Mouse (Mus musculus) T-helper 17 cell (primary cell): ENCODE data around the gene Gys1.
"Not testable (repeated sequence)": the region's sequence is repeated elsewhere in the genome, so short reads cannot be mapped to it uniquely, and the experiment has no call there.

Source experiments
- in situ Hi-C, 2 experiments: fragments of 300-600 bp; cut with MboI, MseI; formaldehyde crosslinking; loops; 1 replicate in 1 of 2; 2 replicates in 1 of 2; pipeline ENCODE4 v1.15.1; 2025; ENCODE audit warnings: high pct_unique_total_duplicates in 2 of 2

Gys1 gene

DNA sequence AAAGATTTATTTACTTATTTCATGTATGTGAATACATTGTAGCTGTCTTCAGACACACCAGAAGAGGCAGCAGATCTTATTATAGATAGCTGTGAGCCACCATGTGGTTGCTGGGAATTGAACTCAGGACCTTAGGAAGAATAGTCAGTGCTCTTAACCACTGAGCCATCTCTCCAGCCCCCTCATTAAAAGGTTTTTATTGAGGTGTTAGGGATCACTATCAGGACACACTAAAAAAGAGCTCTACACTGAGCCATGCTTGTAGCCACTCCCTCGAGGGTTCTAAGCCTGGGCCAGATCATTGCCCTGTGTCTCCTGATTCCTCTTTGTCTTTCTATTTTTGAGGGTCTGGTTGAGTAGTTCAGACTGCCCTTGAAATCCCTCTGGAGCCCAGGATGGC, 41.8 kb downstream of the Gys1 start:
- in situ Hi-C loops = loop anchor here (5.0 kb wide), 1 partner anchor 86 kb away; no protein-coding TSS in a partner anchor

DNA sequence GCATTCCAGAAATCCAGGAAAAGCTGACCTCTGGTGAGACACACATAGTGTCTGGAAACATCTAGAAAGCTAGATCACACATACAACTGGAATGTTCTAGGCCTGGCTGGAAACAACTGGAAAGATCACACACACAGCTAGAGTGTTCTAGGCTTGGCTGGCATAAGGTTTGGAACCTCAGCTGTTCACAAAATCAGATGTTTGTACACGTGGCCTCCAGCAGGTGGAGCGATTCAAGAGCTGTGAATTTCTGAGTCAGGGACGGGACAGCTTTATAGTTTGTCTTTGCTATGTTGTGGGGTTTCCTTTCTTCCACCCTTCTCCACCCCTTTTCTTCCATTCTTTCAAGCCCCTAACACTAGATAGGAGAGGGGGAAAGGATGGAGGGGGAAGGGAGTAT, 42.4 kb downstream of the Gys1 start:
- in situ Hi-C loops = loop anchor here (5.0 kb wide), 1 partner anchor 85 kb away; no protein-coding TSS in a partner anchor

DNA sequence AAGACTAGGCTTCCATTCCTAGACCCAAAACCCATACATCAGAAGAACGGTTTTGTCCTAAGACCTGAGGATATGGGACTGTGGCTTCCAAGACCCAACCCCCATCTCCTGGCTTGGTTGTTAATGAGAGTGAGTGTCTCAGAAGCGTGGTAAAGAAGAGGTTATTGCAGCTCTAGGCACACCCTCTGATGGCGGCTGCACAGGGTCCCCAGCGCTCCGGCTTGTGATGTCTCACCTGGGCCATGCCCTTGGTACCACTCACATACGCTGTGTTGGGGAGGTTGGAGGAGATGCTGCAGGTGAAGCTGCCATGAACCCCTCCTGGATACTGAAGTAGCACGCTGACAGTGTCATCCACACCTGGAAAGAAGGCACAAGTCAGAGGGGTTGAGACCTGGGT, 44.1 kb downstream of the Gys1 start:
- in situ Hi-C loops = loop anchor here (5.0 kb wide), 1 partner anchor 84 kb away; no protein-coding TSS in a partner anchor

DNA sequence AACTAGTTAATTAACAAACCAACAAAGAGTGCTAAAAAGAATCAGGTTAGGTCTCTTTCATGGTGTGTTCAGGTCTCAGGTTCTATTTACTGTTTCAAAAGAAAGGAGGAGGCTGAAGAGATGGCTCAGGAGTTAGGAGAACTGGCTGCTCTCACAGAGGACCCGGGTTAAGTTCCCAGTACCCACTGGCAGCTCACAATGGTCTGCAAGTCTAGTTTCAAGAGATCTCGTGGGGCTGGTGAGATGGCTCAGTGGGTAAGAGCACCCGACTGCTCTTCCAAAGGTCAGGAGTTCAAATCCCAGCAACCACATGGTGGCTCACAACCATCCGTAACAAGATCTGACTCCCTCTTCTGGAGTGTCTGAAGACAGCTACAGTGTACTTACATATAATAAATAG, 45.7 kb downstream of the Gys1 start:
- in situ Hi-C loops = not testable (repeated sequence)

DNA sequence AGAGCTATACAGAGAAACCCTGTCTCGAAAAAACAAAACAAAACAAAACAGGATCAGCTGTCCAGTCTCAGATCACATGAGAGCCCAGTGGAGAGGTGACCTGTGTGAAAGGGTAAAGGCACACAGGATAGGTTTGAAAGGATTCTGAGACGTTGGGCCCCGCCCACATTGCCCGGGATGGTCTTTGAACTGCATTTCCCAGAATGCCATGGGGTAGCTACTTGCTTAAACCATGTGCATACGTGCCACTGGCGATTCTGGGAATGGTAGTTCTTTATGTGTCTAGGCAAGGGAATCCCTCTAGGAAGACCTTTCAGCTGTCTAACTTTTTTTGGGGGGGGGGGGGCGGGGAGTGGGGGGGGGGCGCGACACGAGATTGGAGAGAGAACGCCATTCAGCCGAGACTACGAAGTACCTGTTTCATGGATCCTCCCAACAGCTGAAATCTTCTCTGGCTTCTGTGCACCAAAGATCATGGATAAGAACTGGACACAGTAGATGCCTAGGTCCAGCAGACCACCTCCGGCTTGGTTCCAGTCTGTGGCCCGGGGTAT, 46.8 kb downstream of the Gys1 start, which contains the start of gene Tulp2:
Gene Tulp2, plus strand, starts transcription at position 504 of the 554 bp plus-strand sequence.
- in situ Hi-C loops = no loop called here

DNA sequence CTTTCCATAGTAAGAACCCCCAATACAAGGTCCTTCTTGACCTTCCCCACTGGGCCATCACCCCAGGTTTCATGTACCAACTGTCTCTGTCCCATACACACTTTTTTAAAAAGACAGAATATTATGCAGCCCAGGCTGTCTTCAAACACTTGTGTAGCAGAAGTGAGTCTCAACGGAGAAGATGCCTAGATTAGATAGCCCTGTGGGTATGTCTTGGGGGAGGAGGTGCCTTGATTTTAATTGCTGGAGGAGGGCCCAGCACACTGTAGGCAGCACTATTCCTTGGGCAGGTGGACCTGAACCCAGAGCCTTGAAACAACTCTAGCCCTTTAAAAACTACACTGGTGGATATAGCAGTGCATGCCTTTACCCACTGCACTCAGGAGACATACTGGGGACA, 47.5 kb downstream of the Gys1 start:
- in situ Hi-C loops = no loop called here

DNA sequence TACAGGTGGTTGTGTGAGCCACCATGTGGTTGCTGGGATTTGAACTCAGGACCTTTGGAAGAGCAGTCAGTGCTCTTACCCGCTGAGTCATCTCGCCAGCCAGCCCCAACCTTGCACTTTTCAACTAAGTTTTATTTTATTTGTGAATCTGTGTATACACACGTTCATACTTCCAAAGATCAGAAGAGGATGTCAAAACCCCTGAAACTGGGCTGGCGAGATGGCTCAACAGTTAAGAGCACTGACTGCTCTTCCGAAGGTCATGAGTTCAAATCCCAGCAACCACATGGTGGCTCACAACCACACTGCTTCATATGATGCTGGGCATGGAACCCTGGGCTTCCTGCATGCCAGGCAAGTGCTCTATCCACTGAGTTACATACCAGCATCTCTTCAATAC, 50.3 kb downstream of the Gys1 start:
- in situ Hi-C loops = not testable (repeated sequence)

DNA sequence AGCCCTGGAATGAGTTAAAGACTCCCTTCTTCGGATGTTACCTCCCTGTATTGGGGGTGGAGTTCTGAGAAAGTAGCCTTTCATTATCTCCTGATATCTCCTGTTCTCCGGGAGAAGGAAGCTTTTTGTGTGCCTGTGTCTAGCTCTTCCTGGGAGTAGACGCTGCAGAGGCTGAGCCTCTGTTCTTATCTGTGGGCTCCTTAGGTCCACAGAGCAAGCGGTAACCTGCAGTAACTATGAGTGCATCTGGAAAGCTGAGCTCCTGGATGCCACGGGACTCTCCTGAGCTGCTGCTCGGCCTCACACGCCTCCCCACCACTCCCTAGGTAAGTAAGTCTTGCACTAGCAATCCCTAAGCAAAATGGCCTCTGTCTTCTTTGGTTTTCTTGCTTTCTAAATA, 51.5 kb downstream of the Gys1 start:
- in situ Hi-C loops = no loop called here

DNA sequence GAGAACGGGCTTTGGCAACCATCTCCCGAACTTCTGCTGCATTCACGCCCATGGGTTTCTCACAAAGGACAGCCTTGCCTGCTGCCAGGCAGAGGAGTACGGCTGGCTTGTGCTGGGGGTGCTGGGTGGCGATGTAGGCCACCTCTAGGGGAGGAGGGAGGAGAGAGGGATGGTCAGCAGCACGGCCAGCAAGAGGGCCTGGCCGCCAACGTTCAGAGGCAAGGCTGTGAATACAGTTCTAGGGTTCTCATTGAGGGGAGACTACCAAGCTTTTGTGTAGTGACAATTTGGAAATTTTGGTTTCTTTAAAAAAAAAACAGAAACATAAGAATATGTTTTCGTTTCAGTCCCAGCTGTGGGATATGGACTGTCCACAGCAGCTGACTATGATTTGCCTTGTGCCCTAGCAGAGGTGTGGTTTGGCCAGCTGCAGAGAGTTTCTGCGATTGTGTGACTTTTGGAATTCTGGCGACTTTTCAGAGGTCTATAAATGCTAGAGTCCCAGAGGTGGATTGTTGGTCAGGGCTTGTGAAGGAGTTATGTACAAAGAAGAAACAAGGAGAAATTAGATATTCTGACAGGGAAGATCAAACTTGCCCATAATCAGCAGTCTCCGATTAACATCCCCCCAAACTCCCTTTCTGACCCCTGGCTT, 52.2 kb downstream of the Gys1 start, which contains the start of gene Gm45808:
Gene Gm45808, minus strand, starts transcription at position 51 of the 655 bp plus-strand sequence.
- in situ Hi-C loops = no loop called here

DNA sequence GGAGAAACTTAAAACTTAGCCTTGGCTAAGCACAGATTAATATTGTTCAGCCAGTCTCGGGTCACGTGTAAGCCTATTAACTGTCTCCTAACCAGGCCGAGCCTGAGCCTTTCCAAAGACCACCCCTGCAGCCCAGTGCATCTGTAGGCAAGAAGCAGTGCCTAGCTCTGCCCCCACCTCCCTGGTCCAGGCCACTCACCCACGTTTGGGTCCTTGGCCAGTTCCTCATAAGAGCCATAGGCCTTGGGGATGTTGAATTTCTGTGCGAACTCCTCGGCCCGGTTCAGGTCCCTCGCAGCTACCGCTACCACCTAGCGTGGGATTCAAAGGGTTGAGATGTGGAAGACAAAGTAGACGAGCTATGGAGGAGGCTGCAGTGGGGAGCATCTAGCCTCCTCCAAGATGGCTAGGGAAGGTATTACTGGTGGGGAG, 53.2 kb downstream of the Gys1 start:
- in situ Hi-C loops = no loop called here

DNA sequence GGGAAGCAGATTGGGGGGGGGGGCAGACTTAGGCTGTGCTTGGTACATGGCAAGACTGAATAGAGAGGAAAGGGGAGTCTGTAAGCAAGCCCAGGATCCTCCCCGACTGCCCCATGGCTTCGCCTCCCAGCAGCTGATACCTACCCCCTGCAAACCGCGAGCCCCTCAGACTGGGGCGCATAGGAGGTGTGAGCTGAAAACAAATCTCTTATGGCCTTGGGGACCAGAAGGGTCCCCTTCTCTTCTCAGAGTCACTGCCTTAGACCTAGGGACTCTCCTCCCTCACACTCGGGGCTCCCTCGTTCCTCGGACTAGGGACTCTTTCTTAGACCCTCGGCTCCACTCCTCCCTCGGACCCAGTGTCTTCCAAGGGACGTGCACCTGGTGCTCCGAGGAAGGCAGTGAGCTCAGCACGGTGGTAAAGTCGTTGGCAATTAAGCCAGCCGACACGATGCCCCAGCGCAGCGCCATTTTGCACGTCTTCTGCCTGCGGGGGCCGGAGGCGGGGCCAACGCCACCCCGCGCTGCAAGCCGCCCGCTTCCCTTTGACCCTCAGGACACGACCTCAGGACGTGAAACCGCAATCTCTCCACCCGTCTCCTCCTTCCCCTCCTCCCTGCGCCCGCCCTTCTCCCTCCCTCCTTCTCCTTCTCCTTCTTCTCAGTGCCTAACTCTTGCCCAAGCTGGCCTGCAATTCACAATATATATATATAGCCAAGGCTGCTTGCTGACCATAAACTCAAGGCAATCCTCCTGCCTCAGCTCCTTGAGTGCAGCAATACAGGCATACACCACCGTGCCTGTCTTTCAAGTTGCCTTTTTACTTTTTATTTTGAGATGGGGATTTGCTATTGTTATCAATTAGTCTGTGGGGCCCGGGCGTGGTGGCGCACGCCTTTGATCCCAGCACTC, 53.9 kb downstream of the Gys1 start, which contains the start of gene Dhdh:
Gene Dhdh, minus strand, starts transcription at position 513 of the 912 bp plus-strand sequence.
- in situ Hi-C loops = no loop called here

DNA sequence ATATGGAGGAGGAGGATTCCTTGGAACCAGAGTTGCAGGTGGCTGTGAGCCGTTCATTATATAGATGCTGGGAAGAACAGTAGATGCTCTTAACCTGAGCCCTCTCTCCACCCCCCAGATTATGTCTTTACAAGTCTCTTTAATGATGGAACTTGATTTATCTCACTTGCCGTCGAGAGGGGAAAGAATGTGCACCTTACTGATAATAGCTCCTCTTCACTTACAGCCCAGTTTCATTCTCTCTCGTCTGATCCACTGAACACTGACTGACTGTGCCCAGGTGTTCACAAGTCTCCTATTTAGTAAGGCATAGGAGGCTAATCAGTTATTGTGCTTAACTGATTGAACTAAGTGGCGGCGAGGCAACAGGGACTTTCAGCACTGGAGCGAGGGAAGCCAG, 54.9 kb downstream of the Gys1 start:
- in situ Hi-C loops = no loop called here

DNA sequence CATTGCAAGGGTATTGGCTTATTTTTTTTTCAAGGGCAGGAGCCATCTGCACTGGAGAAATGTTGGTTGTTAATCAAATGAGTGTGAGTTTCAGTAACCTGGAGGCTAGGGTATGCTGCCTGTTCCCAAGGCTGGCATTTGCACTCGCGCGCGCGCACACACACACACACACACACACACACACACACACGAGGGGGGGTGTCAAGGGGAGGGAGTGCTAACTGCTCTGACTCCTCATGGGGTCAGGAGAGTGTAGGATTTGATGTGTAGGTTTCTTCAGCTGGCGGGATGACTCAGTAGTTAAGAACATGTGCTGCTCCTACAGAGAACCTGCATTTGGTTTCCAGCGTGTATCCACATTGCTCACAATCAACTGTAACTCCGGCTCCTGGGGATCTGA, 56.2 kb downstream of the Gys1 start:
- in situ Hi-C loops = no loop called here

DNA sequence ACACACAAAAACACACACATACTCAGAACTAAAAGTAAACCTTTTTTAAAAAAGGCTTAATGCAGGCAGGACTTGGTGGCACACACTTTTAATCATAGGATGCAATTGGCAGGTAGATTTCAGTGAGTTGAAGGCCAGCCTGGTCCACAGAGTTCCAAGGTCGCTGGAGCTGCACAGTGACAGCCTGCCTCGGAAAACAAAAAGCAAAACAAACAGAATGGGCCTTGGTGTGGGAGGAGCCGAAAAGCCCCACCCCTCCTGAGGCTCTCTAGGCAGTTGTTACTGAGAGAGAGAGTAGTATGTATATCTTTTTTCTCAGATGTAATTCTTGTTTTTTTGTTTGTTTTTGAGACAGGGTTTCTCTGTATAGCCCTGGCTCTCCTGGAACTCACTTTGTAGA, 56.6 kb downstream of the Gys1 start:
- in situ Hi-C loops = no loop called here

DNA sequence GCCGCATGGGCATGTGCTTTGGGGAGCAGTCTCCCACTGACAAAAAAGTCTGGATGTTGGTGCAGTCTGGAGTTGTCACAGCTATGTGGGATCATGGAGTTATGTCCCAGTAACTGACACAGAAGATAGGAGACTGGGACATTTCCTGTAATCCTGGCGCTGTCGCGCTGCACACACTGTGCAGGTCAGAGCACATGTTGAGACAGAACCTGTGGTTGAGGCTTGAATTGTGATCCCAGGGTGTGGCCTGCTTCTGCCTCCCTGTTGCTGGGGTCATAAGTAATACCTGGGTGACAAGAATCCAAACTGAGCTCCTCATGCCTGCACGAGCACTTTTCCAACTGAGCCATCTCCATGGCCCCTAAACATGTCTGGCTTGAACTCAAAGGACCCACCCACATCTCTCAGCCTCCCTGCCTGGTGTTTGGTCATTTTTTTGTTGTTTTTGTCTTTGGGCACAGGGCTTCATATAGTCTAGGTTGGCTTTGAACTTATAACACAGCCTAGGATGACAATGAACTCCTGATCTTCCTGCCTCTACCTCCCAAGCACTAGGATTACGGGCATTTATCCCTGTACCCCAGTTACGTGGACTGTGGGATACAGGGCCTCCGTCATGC, 57.7 kb downstream of the Gys1 start:
- in situ Hi-C loops = no loop called here

DNA sequence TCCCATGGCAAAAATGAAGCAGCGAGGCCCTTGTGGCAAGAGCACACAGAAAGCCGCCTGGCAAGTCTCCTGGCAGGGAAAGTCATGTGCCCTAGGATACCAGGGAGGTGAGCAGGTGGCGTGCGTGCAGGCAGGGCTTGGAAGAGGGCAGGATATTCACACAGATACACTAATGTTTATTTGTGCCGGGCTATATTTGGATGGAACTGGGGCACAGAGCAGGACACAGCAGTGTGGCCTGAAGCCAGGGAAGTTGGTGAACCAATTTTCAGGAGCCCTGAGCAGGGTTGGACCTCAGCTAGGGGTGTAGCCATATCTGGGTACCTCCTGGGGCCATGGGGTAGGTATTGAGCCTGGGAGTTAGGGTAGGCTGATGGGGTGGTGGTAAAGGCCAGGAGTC, 58.3 kb downstream of the Gys1 start:
- in situ Hi-C loops = no loop called here

DNA sequence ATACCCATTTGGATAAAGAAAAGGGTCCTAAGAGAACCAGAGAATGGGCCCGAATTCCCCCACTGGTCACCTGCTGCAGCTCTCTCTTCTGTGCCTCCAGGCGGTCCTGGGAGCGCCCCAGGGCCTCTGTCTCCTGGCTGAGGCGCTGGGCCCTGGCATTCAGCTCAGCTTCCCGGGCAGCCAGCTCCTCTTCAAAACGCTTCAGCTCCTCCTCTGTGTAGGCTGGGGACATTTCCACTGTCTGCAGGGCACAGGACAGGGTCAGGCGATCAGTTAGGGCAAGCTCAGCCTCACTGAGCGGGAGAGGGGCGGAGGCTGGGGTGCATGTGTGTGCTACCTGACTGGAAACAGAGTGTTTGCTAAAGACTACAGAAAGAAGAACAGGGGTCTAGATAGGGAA, 59.9 kb downstream of the Gys1 start:
- in situ Hi-C loops = no loop called here

DNA sequence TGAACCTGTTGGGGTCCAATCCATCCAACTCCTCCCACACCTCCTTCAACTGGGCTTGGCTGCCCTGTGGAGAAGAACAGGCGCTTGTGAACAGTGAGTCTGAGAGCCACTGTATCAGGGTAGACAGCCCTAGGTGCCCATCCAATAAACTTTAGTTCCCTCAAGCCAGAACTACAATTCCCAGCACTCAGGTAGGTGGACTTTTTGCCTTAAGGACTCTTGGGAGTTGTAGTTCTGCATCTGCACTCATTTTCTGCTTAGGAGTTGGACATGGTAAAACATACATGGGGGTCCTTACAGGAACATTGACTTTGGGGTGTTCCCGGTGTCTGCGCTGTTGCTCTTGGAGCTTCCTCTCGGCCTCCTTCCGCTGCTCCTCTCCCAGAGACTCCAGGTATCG, 63.8 kb downstream of the Gys1 start:
- in situ Hi-C loops = no loop called here
